Mouse (Mus musculus) G1E-ER4 (cell line): ENCODE measurements around the gene Dph1. TPM values are rescaled to one million over a fixed set of nuclear protein-coding genes. Genes with fewer than 3 reads are reported as not detected.

Experiments
- GATA1 ChIP-seq: IDR thresholded peaks from one replicate; pipeline ENCODE4 v1.8.0; 2012; ENCODE audit warnings: low read length, inconsistent platforms
- polyA plus RNA-seq: library from polyadenylated mRNA; stranded (reverse); fragments of >175 nt; gene quantifications from 2 replicates; pipeline ENCODE4 v1.2.3, GENCODE M21; 2012

Gene Dph1
- polyA plus RNA-seq, 1 experiment = 95.6 TPM

DNA sequence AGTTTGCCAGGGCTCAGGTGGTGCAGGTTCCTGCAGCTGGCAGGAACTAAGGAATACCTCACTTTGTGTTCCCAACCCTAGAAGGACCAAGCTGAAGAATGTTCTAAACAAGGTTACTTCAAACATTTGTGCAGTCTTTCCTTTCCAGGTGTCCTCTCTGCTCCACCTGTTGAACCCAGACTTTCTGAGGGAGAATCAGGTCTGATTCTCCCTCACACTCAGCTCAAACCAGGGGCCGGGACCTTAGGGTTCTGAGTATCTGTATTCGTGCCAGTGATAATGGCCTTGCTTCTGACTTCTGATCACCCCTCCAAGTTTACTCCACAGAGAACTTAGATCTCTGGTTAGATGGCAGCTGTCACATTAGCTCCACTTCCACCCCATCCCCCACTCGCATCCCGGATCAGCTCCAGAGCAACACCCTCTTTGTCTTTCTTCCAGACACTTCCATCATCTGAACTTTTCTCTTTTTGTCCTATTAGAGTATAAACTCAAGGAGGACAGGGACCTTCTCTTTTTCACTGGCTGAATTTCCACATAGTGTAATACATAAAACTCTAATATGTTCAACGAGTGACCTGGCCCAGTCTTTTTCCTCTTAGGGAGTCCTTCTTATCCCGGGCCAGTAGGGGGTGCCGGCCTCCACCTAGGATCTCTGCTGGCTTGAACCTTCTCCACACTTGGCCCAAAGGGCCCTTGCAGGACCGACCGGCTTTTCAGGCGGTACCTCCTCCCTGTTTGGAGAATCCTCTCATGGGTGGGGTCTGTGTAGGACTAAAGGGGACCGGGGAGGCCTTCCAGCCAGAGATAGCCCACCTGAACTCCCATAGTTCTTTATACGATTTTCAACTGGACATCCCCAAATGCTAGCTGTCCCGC lies 1.5 kb upstream of the Dph1 start:
- no peak for TF ChIP-seq GATA1

DNA sequence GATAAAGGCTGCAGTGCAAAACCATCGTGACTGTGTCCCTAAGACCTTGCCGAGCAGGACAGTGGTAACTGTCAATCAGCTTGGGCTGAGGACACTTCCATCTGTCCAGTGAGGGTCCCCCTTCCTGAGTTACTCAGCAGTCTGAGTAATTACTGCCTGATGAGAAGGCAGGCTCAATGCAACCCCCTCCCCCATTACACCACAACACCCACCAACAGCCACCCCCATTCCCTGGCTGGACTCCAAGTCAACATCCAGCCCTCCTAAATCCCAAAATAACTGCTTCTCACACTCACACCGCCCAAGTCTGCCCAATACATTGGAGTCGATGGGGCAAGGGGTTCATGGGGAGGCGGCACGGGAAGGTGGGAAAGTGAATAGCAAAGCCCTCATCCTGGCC lies 800 bp upstream of the Dph1 start:
- no peak for TF ChIP-seq GATA1

DNA sequence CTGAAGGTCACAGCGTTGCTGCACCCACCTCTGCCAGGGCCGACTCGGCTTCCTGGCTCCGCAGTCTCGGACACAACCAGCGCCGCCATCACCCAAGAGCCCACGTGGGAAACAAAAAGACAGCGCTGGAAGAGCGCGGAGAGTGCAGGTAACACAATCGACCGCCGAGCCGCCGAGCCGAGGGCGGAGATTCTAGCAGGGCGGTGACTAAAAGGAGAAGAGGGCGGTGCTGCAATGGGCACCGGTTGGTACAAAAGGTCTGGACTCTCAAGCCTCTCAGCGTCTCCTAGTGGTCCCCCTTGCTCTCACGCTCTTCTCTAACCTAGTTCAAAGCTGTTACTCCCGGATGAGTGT lies 693 bp downstream of the Dph1 start:
- TF ChIP-seq GATA1 = no peak

DNA sequence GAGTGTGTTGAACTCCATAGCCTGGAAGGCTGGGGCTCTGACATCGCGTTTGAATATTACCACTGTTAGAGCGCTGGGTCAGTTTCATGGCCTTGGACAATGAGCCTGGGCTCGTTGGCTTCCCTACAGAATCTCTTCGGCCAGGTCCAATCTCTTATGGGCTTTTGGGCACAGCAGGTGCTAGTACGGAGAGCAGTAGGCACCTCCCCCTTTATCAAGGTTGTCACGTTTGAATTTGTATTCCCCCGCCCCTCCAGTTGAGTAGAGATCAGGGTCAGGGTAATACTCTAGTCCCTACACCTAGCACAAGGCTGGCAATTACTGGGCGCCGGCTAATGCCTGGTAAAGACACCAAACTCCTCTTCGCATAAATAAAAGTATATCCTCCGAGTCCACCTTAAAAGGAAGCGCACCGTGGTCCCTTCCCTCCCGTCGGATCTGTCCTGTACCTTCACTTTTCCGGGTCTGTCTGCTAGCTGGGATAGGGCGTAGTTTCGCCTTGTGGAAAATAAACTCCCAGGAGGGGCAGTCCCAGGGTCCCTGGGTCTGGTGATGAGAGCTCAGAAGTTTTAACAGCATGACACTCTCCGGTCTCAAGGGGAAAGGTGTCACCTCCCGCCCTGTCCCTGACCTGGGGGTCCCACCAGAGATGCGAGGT lies 1.2 kb downstream of the Dph1 start:
- no peak for TF ChIP-seq GATA1

DNA sequence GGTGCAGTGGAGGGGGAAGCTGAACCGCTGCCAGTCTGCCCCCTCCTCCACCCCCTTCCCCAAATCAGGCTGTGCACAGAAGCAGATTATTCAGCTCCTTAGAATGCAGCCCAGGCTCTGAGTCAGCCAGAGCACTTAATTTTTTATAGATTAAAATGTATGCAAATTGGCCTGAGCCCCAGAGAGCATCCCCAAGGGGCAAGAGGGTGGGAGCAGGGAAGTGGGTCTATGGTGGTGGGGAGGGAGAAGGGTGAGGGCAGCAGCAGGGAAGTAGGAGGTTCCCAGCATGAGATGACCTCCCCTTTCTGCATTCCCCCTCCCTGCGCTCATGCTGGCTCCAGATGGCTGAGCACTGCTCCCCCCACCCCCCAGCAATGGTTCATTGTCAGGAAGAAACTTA lies 6.1 kb downstream of the Dph1 start:
- no peak for TF ChIP-seq GATA1

DNA sequence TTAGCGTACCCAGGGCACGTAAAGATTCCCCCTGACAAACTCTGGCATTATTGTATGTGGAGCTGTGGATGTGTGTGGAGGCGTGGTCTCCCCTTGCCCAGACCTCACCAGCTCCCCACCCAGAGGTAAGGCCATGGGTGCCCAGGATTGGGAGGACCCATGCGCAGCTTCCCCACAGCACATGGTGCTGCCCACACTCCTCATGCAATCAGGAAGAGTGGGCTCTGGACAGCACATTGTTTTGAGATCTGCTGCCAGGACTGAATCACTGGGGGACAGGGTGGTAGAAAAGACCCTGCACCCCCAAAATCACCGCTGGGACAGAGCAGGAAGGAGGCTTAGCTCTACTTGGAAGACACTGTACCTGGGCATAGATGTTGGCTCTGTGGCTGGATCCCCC lies 6.5 kb downstream of the Dph1 start:
- TF ChIP-seq GATA1 = no peak

DNA sequence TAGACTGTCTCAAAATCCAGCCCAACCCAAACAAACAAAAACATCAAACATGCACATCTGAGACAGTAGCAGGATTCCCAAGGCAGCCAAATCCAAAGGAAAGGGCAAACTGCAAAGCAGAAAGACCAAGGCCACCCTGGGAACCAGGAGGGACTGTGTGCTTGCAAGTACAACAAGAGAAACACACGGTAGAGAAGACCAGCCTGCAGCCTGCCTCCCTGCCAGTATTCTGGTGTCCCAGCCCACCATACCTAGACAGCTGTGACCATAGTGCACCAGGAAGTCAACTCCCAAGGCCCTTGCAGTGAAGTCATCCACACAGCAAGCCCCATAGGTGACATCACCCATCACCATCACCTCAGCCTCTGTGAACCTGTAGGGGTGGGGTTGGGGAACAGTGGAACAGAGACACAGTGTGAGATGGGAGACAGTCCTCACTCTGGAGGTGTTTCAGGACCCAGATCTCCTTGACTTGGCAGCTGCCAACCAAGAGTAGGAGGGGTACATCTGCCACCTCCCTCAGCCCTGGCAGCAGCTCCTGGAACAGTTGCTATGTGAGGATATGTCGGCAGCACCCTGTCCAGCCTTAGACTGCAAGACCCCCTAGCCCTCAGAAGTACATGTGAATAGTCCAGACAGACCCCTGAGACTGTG lies 7.0 kb downstream of the Dph1 start:
- no peak for TF ChIP-seq GATA1

DNA sequence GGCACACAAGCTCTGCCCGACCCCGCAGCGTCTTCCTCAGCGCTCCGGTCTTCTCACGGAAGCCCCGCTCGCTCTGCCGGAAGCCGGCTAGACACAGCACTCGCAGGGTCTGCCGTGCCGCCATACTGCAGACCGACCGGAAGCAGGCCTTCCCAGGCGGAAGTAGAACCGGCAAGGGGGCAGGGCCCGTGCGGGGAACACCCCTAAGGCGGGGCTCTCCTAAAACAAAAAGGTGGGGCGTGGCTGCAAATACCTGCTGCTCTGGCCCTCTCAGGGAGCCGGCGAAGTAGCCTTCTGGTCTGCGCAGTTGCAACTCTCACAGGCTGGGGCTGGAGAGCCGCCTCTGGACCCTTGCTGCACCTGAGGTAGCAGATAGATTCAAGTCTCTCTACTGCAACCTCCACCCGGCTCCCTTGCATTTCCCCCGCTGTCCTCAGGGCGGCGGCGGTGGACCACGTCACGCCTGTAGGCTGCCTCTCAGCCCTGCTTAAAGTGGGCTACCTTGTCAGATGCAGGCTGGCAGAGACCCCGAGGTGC lies 12.3 kb downstream of the Dph1 start, which contains the start of gene Ovca2:
TSS of gene Ovca2 (minus strand) at position 164 of the 537 bp plus-strand sequence.
- TF ChIP-seq GATA1 = no peak

DNA sequence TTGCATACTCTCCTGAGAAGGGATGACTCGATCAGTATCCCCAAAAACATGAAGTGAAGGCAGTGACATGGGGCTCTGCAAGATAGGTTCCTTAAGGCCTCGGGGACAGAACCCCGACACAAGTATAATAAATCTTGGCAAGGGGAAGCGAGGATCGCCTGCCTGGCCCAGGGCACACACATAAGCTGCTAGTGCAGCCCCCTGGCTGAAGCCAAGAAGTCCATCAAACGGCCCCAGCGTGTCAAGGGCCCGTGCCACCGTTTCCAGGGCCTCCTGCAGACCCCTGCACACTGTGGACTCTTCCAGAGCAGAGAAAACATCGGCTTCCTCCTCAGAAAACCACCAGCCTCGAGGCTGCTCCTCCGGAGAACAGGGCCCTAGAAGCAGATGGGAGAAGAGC lies 13.0 kb downstream of the Dph1 start:
- no peak for TF ChIP-seq GATA1

DNA sequence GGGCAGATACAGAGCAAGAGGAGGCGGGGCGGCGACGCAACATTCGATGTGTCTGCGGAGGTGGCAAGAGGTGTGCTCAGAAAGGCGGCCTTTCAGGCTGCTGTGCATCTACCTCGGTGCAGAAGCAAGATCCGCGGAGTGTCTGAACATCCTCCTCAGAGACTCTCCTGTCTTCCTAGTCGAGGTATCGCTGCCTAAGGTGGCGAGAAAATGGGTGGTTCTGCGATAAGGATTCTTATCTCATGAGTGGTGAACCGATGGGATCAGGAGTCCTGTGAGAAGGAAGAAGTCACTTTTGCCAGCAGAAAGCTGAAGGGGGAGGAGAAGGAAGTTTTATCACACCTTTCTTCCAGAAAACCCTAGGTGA lies 17.3 kb downstream of the Dph1 start:
- no peak for TF ChIP-seq GATA1

DNA sequence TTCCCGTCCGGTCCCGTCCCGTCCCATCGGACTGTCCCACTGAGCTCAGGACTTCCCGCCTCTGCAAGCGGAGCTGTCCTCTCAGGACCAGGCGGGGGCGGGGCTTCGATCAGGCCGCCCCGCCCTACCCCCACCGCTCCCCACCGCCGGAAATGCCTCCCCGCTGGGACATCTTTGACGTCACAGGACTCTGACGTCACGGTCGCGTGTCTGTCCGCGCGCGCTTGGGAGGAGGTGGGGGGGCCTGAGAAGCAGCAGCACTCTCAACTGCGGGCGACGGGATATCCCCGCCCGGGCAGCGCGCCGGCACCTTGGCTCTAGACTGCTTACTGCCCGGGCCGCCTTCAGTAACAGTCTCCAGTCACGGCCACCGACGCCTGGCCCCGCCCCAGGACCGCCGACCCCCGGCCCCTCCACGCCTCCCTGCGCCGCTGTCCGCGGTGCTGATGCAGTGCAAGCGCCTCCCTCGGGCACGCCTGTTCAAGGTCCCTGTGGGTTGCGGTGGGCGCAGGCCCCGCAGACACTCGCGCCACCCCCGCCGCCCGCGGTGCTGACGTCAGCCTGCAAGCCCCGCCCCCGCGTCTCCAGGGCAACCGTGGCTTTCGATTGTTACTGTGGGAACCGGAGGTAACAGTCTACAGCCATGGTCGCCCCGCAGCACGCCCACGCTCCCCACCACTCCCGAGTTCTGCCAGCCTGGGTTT lies 17.8 kb downstream of the Dph1 start:
- no peak for TF ChIP-seq GATA1

DNA sequence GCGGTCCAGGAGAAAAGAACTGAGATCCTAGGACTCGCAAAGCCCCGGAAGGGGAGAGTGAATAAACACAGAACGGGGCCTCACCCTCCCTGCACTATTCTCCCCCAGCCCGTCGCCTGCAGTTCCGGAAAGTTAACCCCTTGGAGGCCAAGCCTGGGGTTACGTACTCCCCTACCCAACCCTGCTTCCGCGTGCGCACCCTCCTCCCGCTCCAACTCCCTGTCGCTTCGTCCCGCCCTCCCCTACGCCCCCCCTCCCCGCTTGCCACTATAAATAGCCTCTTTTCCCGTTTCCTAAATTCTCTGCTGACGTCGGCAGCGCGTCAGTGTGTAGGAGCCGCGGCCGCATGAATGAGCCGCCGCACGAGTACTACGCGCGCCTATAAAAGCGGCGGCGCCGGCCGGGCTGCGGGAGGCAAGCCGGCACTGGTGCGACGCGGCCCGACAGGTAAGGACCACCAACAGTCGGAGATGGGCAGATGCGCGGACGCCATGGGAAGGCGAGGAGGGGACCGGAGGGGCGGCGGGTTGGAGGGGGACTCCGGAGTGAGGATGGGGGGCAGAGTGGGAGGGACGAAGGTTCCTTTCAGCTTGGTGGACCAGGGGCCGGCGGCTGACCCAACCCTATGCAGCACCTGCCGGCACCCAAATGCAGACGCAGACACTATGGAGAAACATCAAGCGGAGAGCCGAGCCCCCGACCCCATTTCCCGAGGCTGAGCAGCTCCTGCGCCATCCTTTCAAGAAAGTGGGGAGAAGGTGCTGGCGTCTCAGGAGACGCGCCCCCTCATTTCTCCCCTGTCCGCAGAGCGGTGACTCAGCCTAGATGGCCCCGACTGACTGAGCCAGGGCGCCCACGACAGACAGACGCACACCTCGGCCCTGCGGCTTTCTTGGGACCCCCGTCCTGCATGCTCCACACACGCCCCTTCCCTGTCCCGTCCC lies 18.6 kb downstream of the Dph1 start:
- no peak for TF ChIP-seq GATA1

DNA sequence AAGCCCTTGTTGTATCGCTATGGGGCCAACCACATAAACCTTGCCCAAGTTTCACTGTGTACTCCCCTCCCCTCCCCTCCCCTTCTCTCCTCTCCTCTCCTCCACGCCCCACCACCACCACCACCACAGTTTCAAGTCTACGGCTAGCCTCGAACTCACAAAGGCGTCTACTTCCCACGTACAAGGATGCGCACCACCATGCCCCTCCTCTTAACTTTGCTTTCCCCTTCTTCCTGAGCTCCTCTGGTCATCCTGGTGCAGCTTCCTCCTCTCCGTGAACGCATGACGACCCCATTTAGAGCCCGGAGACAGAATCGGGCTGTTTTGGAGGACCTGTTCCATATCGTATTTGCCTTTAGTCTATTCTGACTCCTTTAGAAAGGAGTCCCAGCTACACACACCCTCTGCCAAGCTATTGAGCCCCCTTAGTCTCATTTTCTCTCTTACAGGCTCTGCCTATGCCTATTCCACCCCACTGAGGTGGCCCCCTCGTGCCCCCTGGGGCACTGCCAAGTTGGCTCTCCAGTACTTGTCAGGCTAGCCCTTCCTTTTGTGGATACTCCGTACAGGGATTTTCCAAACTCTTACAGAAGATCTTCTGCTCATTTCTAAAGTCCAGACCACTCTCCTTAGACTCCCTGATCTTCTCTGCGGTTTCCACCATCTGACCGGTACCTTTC lies 19.7 kb downstream of the Dph1 start:
- no peak for TF ChIP-seq GATA1
